Mouse (Mus musculus) mouse trophoblast stem cell (cell line): ENCODE results near the gene Myd88.

Source experiments
- in situ Hi-C, 2 experiments: fragments of 300-500 bp; cut with MseI, MboI; formaldehyde crosslinking; loops; 2 replicates in 1 of 2; 3 replicates in 1 of 2; pipeline ENCODE4 v1.15.1; 2025

Gene Myd88

DNA sequence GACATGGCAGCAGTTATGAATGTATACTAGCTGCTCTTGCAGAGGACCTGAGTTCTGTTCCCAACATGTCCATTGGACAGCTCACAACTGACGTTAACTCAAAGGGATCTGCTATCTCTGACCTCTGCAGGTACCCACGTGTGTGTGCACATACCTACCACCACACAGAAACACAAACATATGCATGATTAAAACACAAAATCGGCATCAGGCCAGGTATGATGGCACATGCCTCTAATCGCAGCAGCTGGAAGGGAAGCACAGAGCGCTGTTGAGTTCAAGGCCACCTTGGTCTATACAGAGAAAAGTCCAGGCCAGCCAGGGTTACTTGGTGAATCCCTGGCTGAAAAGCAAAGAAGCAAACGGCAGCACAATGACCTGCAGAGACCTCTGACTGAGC, 43.5 kb downstream of the Myd88 start:
- in situ Hi-C loops = no loop called here

DNA sequence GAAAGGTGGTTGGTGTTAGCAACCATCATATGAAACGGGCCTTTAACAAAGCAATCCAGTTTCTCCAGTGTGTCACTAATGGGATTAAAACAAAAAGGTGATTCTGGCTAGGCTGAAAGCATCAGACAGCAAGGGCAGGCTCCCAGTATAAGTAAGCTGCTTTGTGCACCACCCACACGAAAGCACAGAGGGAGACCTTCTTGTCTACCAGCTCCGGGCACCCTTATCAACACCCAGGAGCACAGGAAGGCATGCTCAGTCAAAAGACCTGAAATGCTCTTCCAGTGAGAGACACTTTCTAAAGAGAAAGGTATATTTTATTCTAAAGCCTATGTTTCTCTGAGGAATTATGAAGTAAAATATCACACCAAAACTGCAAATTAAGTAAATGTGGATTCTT, 50.4 kb downstream of the Myd88 start:
- in situ Hi-C loops = no loop called here
